Mouse (Mus musculus) MEL (cell line): ENCODE data around the gene Pde10a. TPM values are rescaled to one million over a fixed set of nuclear protein-coding genes. Genes with fewer than 3 reads are reported as not detected.

ENCODE experiments used
- DNase-seq: peaks from one replicate; pipeline ENCODE4 v3.0.0; 2011; ENCODE audit warnings: low read depth, low spot score
- H3K27ac ChIP-seq: 2 replicates; pipeline ENCODE4 v1.5.1; 2012; ENCODE audit warnings: low read depth, mild to moderate bottlenecking, control low read depth, low read length, moderate library complexity; ENCODE audit not compliant: control insufficient read depth
- H3K27me3 ChIP-seq, 2 experiments: fragments of 150-350 bp in 1 of 2; sonication (generic) in 1 of 2; 2 replicates each; pipeline ENCODE4 v1.6.1; 2012; ENCODE audit warnings: low read length in 2 of 2, mild to moderate bottlenecking in 2 of 2, improper control_type of control experiment in 1 of 2, moderate library complexity in 1 of 2; ENCODE audit not compliant: insufficient read depth in 2 of 2, control insufficient read depth in 1 of 2
- H3K36me3 ChIP-seq, 2 experiments: 2 replicates each; pipeline ENCODE4 v1.6.1; 2012 to 2014; ENCODE audit warnings: low read length in 2 of 2, improper control_type of control experiment in 1 of 2, inconsistent platforms in 1 of 2, mild to moderate bottlenecking in 1 of 2; ENCODE audit not compliant: insufficient read depth in 2 of 2, control insufficient read depth in 1 of 2
- H3K4me1 ChIP-seq, 2 experiments: fragments of 150-350 bp in 1 of 2; sonication (generic) in 1 of 2; 2 replicates each; pipeline ENCODE4 v1.6.1; 2012; ENCODE audit warnings: low read length in 2 of 2, improper control_type of control experiment in 1 of 2, mild to moderate bottlenecking in 1 of 2; ENCODE audit not compliant: insufficient read depth in 2 of 2, control insufficient read depth in 1 of 2
- H3K4me3 ChIP-seq, 2 experiments: fragments of 150-350 bp in 1 of 2; sonication (generic) in 1 of 2; 2 replicates each; pipeline ENCODE4 v1.5.1; 2012; ENCODE audit warnings: low read depth in 2 of 2, low read length in 2 of 2, mild to moderate bottlenecking in 2 of 2, moderate library complexity in 2 of 2, control low read depth in 1 of 2, improper control_type of control experiment in 1 of 2; ENCODE audit not compliant: control insufficient read depth in 1 of 2, insufficient read depth in 1 of 2
- H3K79me2 ChIP-seq: 2 replicates; pipeline ENCODE4 v1.6.1; 2012; ENCODE audit warnings: mild to moderate bottlenecking, low read length, moderate library complexity; ENCODE audit not compliant: control insufficient read depth, poor library complexity, insufficient read depth
- H3K9ac ChIP-seq: 2 replicates; pipeline ENCODE4 v1.6.1; 2012; ENCODE audit warnings: low read depth, mild to moderate bottlenecking, control low read depth, low read length, moderate library complexity; ENCODE audit not compliant: control insufficient read depth, poor library complexity, severe bottlenecking
- H3K9me3 ChIP-seq: fragments of 150-350 bp; sonication (generic); replicated peaks from 2 replicates; pipeline ENCODE4 v1.6.1; 2012; ENCODE audit warnings: mild to moderate bottlenecking, low read length, improper control_type of control experiment, moderate library complexity; ENCODE audit not compliant: insufficient read depth
- CHD1 ChIP-seq: IDR thresholded peaks from 2 replicates; pipeline ENCODE4 v1.6.1; 2012; ENCODE audit warnings: low read depth, mild to moderate bottlenecking, inconsistent platforms, low read length, improper control_type of control experiment
- CHD2 ChIP-seq: IDR thresholded peaks from 2 replicates; pipeline ENCODE4 v1.6.1; 2011; ENCODE audit warnings: low read length, improper control_type of control experiment
- CTCF ChIP-seq, 3 experiments: IDR thresholded peaks in 2 of 3; conservative IDR thresholded peaks in 1 of 3; 2 replicates each; pipeline ENCODE4 v1.5.1; 2011 to 2012; ENCODE audit warnings: low read length in 3 of 3, low read depth in 2 of 3, mild to moderate bottlenecking in 2 of 3, improper control_type of control experiment in 1 of 3, inconsistent platforms in 1 of 3, mixed read lengths in 1 of 3, moderate library complexity in 1 of 3; ENCODE audit not compliant: control insufficient read depth in 1 of 3, insufficient read depth in 1 of 3, poor library complexity in 1 of 3, severe bottlenecking in 1 of 3
- E2F4 ChIP-seq: IDR thresholded peaks from 2 replicates; pipeline ENCODE4 v1.6.1; 2011; ENCODE audit warnings: low read depth, low read length, improper control_type of control experiment, borderline replicate concordance
- EP300 ChIP-seq, 2 experiments: IDR thresholded peaks; 2 replicates each; pipeline ENCODE4 v1.6.1; 2011; ENCODE audit warnings: improper control_type of control experiment in 2 of 2, low read length in 2 of 2, low read depth in 1 of 2, mild to moderate bottlenecking in 1 of 2
- ETS1 ChIP-seq: IDR thresholded peaks from 2 replicates; pipeline ENCODE4 v1.6.1; 2012; ENCODE audit warnings: low read depth, mild to moderate bottlenecking, inconsistent platforms, low read length, improper control_type of control experiment, moderate library complexity
- MAX ChIP-seq: IDR thresholded peaks from 2 replicates; pipeline ENCODE4 v1.6.1; 2011; ENCODE audit warnings: low read length, improper control_type of control experiment
- MXI1 ChIP-seq: IDR thresholded peaks from 2 replicates; pipeline ENCODE4 v1.6.1; 2011; ENCODE audit warnings: mild to moderate bottlenecking, low read depth, low read length, improper control_type of control experiment
- MYB ChIP-seq: IDR thresholded peaks from 2 replicates; pipeline ENCODE4 v1.6.1; 2011; ENCODE audit warnings: mild to moderate bottlenecking, low read depth, low read length, improper control_type of control experiment
- NELFE ChIP-seq: IDR thresholded peaks from 2 replicates; pipeline ENCODE4 v1.6.1; 2011; ENCODE audit warnings: low read depth, low read length, improper control_type of control experiment
- POLR2AphosphoS5 ChIP-seq: IDR thresholded peaks from 2 replicates; pipeline ENCODE4 v1.6.1; 2012; ENCODE audit warnings: low read depth, borderline replicate concordance, mild to moderate bottlenecking, inconsistent platforms, low read length, moderate library complexity, mixed read lengths
- TAL1 ChIP-seq: IDR thresholded peaks from 2 replicates; pipeline ENCODE4 v1.6.1; 2012; ENCODE audit warnings: mild to moderate bottlenecking, inconsistent platforms, low read length, moderate library complexity, mixed read lengths
- TBP ChIP-seq: IDR thresholded peaks from 2 replicates; pipeline ENCODE4 v1.8.0; 2011; ENCODE audit warnings: low read depth, low read length, improper control_type of control experiment
- TCF12 ChIP-seq: IDR thresholded peaks from 2 replicates; pipeline ENCODE4 v1.6.1; 2014; ENCODE audit warnings: low read depth, mild to moderate bottlenecking, inconsistent platforms, low read length, improper control_type of control experiment, moderate library complexity
- UBTF ChIP-seq: IDR thresholded peaks from 2 replicates; pipeline ENCODE4 v1.6.1; 2012; ENCODE audit warnings: low read depth, mild to moderate bottlenecking, inconsistent platforms, low read length, improper control_type of control experiment, moderate library complexity, borderline replicate concordance; ENCODE audit not compliant: insufficient read depth
- USF1 ChIP-seq: IDR thresholded peaks from 2 replicates; pipeline ENCODE4 v1.6.1; 2014; ENCODE audit warnings: low read depth, mild to moderate bottlenecking, inconsistent platforms, low read length, improper control_type of control experiment, moderate library complexity
- ZC3H11A ChIP-seq: IDR thresholded peaks from 2 replicates; pipeline ENCODE4 v1.6.1; 2012; ENCODE audit warnings: low read depth, mild to moderate bottlenecking, inconsistent platforms, low read length, improper control_type of control experiment
- ZMIZ1 ChIP-seq: IDR thresholded peaks from 2 replicates; pipeline ENCODE4 v1.6.1; 2012; ENCODE audit warnings: low read depth, mild to moderate bottlenecking, inconsistent platforms, low read length, improper control_type of control experiment, moderate library complexity
- polyA plus RNA-seq, 2 experiments: library from polyadenylated mRNA; stranded (reverse) in 1 of 2; unstranded in 1 of 2; fragments of >175 nt in 1 of 2; fragments of >200 nt in 1 of 2; gene quantifications; 2 replicates each; pipeline versions ENCODE4 v1.2.1 to v1.2.4; 2012; ENCODE audit warnings: low replicate concordance in 2 of 2, low read depth in 1 of 2; ENCODE audit not compliant: insufficient read length in 2 of 2, insufficient read depth in 1 of 2, missing spikeins in 1 of 2
- total RNA-seq: library from RNA; depleted of rRNA; stranded (reverse); fragments of 300-350 nt; gene quantifications from 2 replicates; pipeline ENCODE4 v1.2.3, GENCODE M21; 2012

Pde10a gene
- total and polyA plus RNA-seq, 3 experiments = 3.1 to 6.9 TPM; not detected in 1

GRCm38 (mm10) chr17:8686356-8686755 lies 161.2 kb downstream of the Pde10a start:
- no peak overlapping the region for H3K27ac ChIP-seq
- H3K9me3 ChIP-seq = no peaks in the 10 kb centered on the region
- H3K79me2 ChIP-seq = no peaks in the 10 kb centered on the region
- no peak for DNase-seq
- H3K36me3 ChIP-seq = no peaks in the 10 kb centered on the region
- no peaks in the 10 kb centered on the region; a peak in 1 of 4 replicates for H3K27me3 ChIP-seq
- H3K9ac ChIP-seq = no peak overlapping the region
- TF ChIP-seq EP300 (IDR thresholded peaks at IDR 0.05; ENCODE audit: low read depth in 1 of 2, low read length in 2 of 2) (no peak), ZMIZ1 (no peak), CHD2 (no peak), POLR2AphosphoS5 (no peak), E2F4 (no peak), MXI1 (no peak), UBTF (no peak), CHD1 (no peak), TCF12 (no peak), NELFE (no peak), MYB (no peak), TAL1 (no peak)
- TF ChIP-seq, all 39 proteins: peak for 0
- H3K4me1 ChIP-seq = no peaks in the 10 kb centered on the region
- H3K4me3 ChIP-seq = no peak overlapping the region

GRCm38 (mm10) chr17:8688096-8688495 lies 162.9 kb downstream of the Pde10a start:
- no peak for DNase-seq
- TF ChIP-seq USF1 (no peak), MXI1 (no peak), CTCF (IDR thresholded peaks at IDR 0.05 in 2 of 3, conservative IDR thresholded peaks at IDR 0.05 in 1 of 3; ENCODE audit: control insufficient read depth in 1 of 3, insufficient read depth in 1 of 3, low read depth in 2 of 3, low read length in 3 of 3, poor library complexity in 1 of 3, severe bottlenecking in 1 of 3) (no peak), ETS1 (no peak), TBP (no peak), UBTF (no peak), ZC3H11A (no peak), MAX (no peak)
- Histone ChIP-seq H3K9ac (no peak overlapping the region), H3K27ac (no peak overlapping the region), H3K79me2 (no peaks in the 10 kb centered on the region), H3K4me3 (no peak overlapping the region), H3K4me1 (no peaks in the 10 kb centered on the region), H3K27me3 (no peaks in the 10 kb centered on the region; a peak in 1 of 4 replicates), H3K36me3 (no peaks in the 10 kb centered on the region), H3K9me3 (no peaks in the 10 kb centered on the region)
